Mouse (Mus musculus) retina, postnatal 7 days (tissue): Measurements from ENCODE around the gene Bhlha15.

Experiments
- DNase-seq: peaks from one replicate; pipeline ENCODE4 v3.0.0-alpha.2; 2012; ENCODE audit warnings: low read depth, low spot score

Gene Bhlha15

GRCm38 (mm10) chr5:144189327-144189726 is 759 bp upstream of the Bhlha15 start:
- no peak for DNase-seq

- DNase-seq = no peak
Measured at GRCm38 (mm10) chr5:144191026-144191425, 940 bp downstream of the Bhlha15 start.

- no peak for DNase-seq
Measured at GRCm38 (mm10) chr5:144192673-144193072, 2.6 kb downstream of the Bhlha15 start.

GRCm38 (mm10) chr5:144194416-144194815 is 4.3 kb downstream of the Bhlha15 start:
- no peak for DNase-seq

GRCm38 (mm10) chr5:144195567-144195966 is 5.5 kb downstream of the Bhlha15 start:
- DNase-seq = no peak

GRCm38 (mm10) chr5:144200616-144201015 is 10.5 kb downstream of the Bhlha15 start:
- DNase-seq = no peak

GRCm38 (mm10) chr5:144202430-144202829 is 12.3 kb downstream of the Bhlha15 start:
- DNase-seq = no peak

- no peak for DNase-seq
Measured at GRCm38 (mm10) chr5:144203398-144203959, 13.4 kb downstream of the Bhlha15 start.

- no peak for DNase-seq
Measured at GRCm38 (mm10) chr5:144204303-144204702, 14.2 kb downstream of the Bhlha15 start.

- no peak for DNase-seq
Measured at GRCm38 (mm10) chr5:144204911-144205310, 14.8 kb downstream of the Bhlha15 start.

GRCm38 (mm10) chr5:144206069-144206468 is 16.0 kb downstream of the Bhlha15 start:
- no peak for DNase-seq

- DNase-seq = no peak
Measured at GRCm38 (mm10) chr5:144207478-144207877, 17.4 kb downstream of the Bhlha15 start.

- no peak for DNase-seq
Measured at GRCm38 (mm10) chr5:144214453-144214852, 24.4 kb downstream of the Bhlha15 start.

GRCm38 (mm10) chr5:144215992-144216391 is 25.9 kb downstream of the Bhlha15 start:
- no peak for DNase-seq

- no peak for DNase-seq
Measured at GRCm38 (mm10) chr5:144218061-144218460, 28.0 kb downstream of the Bhlha15 start.

- DNase-seq = no peak
Measured at GRCm38 (mm10) chr5:144219306-144219705, 29.2 kb downstream of the Bhlha15 start.

- DNase-seq = no peak
Measured at GRCm38 (mm10) chr5:144219936-144220335, 29.9 kb downstream of the Bhlha15 start.

- no peak for DNase-seq
Measured at GRCm38 (mm10) chr5:144221305-144221704, 31.2 kb downstream of the Bhlha15 start.

- peak; percentile 58 for DNase-seq
Measured at GRCm38 (mm10) chr5:144222811-144223502, 32.9 kb downstream of the Bhlha15 start.

- peak; percentile 90 for DNase-seq
Measured at GRCm38 (mm10) chr5:144223503-144223862, 33.4 kb downstream of the Bhlha15 start, which contains the start of gene Tecpr1. Gene Tecpr1, minus strand, starts transcription at chr5:144223615.

- no peak for DNase-seq
Measured at GRCm38 (mm10) chr5:144223899-144224816, 34.1 kb downstream of the Bhlha15 start.

GRCm38 (mm10) chr5:144226220-144226619 is 36.1 kb downstream of the Bhlha15 start:
- DNase-seq = no peak
